Mouse (Mus musculus) heart, embryonic 12.5 days (tissue): Measurements from ENCODE around the gene Tfeb. TPM values are rescaled to one million over a fixed set of nuclear protein-coding genes. Genes with fewer than 3 reads are reported as not detected.

ENCODE experiments used
- ATAC-seq: fragments of 200-750 bp; cut with Nextera tagmentation; 2 replicates; pipeline ENCODE4 v1.8.0; 2017; ENCODE audit warnings: moderate TSS enrichment, moderate library complexity; ENCODE audit not compliant: insufficient number of reproducible peaks, low FRiP score
- H3K27ac ChIP-seq: fragments of 300-500 bp; sonication (generic); 2 replicates; pipeline ENCODE4 v1.5.1; 2016; ENCODE audit warnings: mild to moderate bottlenecking, moderate library complexity; ENCODE audit not compliant: poor library complexity, severe bottlenecking
- H3K27me3 ChIP-seq: fragments of 300-500 bp; sonication (generic); replicated peaks from 2 replicates; pipeline ENCODE4 v1.6.1; 2016; ENCODE audit warnings: mild to moderate bottlenecking, moderate library complexity
- H3K36me3 ChIP-seq: fragments of 300-500 bp; sonication (generic); 2 replicates; pipeline ENCODE4 v1.6.1; 2016; ENCODE audit warnings: mild to moderate bottlenecking, moderate library complexity
- H3K4me1 ChIP-seq: fragments of 300-500 bp; sonication (generic); replicated peaks from 2 replicates; pipeline ENCODE4 v1.6.1; 2016; ENCODE audit warnings: mild to moderate bottlenecking
- H3K4me2 ChIP-seq: fragments of 300-500 bp; sonication (generic); 2 replicates; pipeline ENCODE4 v1.6.1; 2016; ENCODE audit warnings: mild to moderate bottlenecking, moderate library complexity
- H3K4me3 ChIP-seq: fragments of 300-500 bp; sonication (generic); 2 replicates; pipeline ENCODE4 v1.5.1; 2016; ENCODE audit warnings: mild to moderate bottlenecking
- H3K9ac ChIP-seq: fragments of 300-500 bp; sonication (generic); 2 replicates; pipeline ENCODE4 v1.6.1; 2016; ENCODE audit warnings: mild to moderate bottlenecking, moderate library complexity
- H3K9me3 ChIP-seq: fragments of 300-500 bp; sonication (generic); replicated peaks from 2 replicates; pipeline ENCODE4 v1.6.1; 2016; ENCODE audit warnings: mild to moderate bottlenecking, moderate library complexity
- WGBS: fragments of 180-500 bp; shearing (Covaris S2); methylation state at CpG from one replicate; pipeline ENCODE4 v1.1.7; 2016; 5-methylcytosine and 5-hydroxymethylcytosine counted together
- polyA plus RNA-seq: library from polyadenylated mRNA; unstranded; fragments of >200 nt; fragmentation: Nextera tagmentation; extraction: Ambion mirVana; gene quantifications from 2 replicates; pipeline ENCODE4 v1.2.1, GENCODE M21; 2016

Gene Tfeb
- polyA plus RNA-seq, 1 experiment from 2014 or later, result 22.7 TPM

- ATAC-seq, result no peak
- H3K27ac ChIP-seq, result no peak overlapping the region
- peaks cover 28% of the 10 kb centered on the region for H3K36me3 ChIP-seq
- no peaks in the 10 kb centered on the region for H3K9me3 ChIP-seq
- peaks cover 40% of the 10 kb centered on the region for H3K27me3 ChIP-seq
- no peak overlapping the region for H3K9ac ChIP-seq
- peaks cover 25% of the 10 kb centered on the region for H3K4me1 ChIP-seq
- no peak overlapping the region for H3K4me2 ChIP-seq
- 86% methylated on average over 10 of the region's 10 CpGs for WGBS
- H3K4me3 ChIP-seq, result no peak overlapping the region
Measured at GRCm38 (mm10) chr17:47698156-47698555, 38.7 kb upstream of the Tfeb start.

DNA sequence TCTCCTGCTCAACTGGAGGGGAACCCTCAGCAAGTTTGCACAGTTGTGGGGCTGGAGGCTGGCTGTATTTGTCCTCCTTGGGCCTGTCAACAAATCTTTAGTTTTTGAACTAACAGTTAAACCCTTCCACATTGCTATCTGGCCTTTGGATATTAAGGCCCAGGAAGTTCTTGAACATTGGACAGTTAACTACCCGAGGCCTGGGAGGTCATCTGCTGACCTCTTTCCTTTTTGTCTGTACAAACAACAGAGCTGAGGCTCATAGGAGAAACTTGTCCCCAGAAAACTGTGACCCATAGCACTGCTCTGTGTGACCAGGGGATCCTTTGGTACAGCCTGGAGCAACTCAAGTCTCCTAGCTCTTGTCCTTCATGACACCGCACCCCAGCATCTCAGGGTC lies 37.8 kb upstream of the Tfeb start:
- Histone ChIP-seq H3K4me1 (peaks cover 27% of the 10 kb centered on the region), H3K27me3 (peaks cover 41% of the 10 kb centered on the region), H3K4me2 (no peak overlapping the region), H3K9ac (no peak overlapping the region), H3K4me3 (no peak overlapping the region), H3K27ac (no peak overlapping the region), H3K36me3 (peaks cover 35% of the 10 kb centered on the region), H3K9me3 (no peaks in the 10 kb centered on the region)
- no peak for ATAC-seq
- 69% methylated on average over 2 of the region's 2 CpGs for WGBS

DNA sequence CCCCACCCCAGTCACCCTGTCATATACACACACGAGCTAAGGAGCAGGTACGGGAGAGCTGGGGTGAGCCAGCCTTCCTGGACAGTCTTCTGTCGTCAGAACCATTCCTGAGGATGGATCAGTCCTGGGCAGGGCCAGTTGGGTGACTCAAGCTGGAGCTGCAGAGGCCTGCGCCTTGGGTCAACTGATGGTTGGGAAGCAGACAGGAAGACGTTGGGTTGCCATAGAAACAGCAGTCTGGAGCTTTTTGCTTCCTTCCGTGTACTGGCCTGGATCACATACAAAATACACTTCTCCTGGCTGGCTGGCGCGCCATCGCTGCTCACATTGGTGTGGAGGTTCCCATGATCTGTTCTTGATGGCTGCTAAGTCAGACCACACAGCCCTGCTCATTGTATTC lies 35.0 kb upstream of the Tfeb start:
- no peak for ATAC-seq

DNA sequence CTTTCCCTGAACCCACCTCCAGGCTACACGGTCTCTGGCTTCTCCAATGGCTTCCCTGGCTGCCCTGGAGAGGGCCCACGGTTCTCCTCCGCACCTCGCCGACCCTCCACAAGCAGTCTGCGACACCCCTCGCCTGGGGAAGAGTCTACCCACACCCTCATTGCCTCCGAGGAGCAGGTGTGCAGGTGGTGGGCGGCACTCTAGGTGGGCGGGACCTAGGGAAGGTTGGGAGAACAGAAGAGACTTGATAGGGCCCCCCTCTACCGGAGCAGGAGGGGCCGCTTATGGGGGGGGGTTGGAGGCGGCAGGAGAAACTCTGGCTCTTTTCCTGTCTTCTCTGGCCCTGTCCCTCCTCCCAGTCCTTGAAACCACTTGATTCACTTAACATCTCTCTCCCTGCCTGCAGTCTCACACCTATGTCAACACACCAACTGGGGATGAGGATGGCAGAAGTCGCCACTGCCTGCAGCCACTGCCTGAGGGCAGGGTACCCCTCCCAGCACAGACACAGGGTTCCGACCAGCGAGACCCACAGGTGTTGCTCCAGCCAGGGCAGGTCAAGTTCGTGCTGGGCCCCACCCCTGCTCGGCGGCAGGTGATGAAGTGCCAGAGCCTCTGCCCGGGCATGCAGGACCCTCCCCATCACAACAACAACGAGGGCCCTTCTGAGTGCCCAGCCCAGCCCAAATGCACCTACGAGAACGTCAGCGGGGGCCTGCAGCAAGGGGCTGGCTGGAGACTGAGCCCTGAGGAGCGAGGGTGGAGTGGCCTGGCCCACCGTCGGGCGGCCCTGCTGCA lies 34.1 kb upstream of the Tfeb start:
- Histone ChIP-seq H3K9ac (0 out of 2 replicates have a peak overlapping the region, but pooled peaks have one; percentile 5), H3K9me3 (no peaks in the 10 kb centered on the region), H3K4me2 (peak overlapping the region; percentile 35), H3K4me3 (no peak overlapping the region), H3K27ac (no peak overlapping the region), H3K4me1 (peaks cover 19% of the 10 kb centered on the region), H3K27me3 (peaks cover 52% of the 10 kb centered on the region), H3K36me3 (peaks cover 35% of the 10 kb centered on the region)
- ATAC-seq, result no peak; the same call in 1 of the 2 replicates
- 29% methylated on average over 28 of the region's 28 CpGs for WGBS

More for the DNA sequence above, 35.0 kb upstream of the Tfeb start:
- H3K9me3 ChIP-seq, result no peaks in the 10 kb centered on the region
- H3K4me1 ChIP-seq, result peaks cover 19% of the 10 kb centered on the region
- no peak overlapping the region for H3K4me2 ChIP-seq
- no peak overlapping the region for H3K9ac ChIP-seq
- H3K36me3 ChIP-seq, result peaks cover 35% of the 10 kb centered on the region
- no peak overlapping the region for H3K4me3 ChIP-seq
- 81% methylated on average over 9 of the region's 9 CpGs for WGBS
- peaks cover 52% of the 10 kb centered on the region for H3K27me3 ChIP-seq
- H3K27ac ChIP-seq, result no peak overlapping the region

- Histone ChIP-seq H3K9me3 (no peaks in the 10 kb centered on the region), H3K4me2 (peak overlapping the region; percentile 35), H3K4me1 (peaks cover 19% of the 10 kb centered on the region), H3K9ac (0 out of 2 replicates have a peak overlapping the region, but pooled peaks have one; percentile 5), H3K4me3 (no peak overlapping the region), H3K27me3 (peaks cover 52% of the 10 kb centered on the region), H3K36me3 (peaks cover 32% of the 10 kb centered on the region), H3K27ac (no peak overlapping the region)
- ATAC-seq, result no peak
- WGBS, result 27% methylated on average over 20 of the region's 20 CpGs
Measured at GRCm38 (mm10) chr17:47703556-47703955, 33.3 kb upstream of the Tfeb start.

GRCm38 (mm10) chr17:47704692-47705091 lies 32.1 kb upstream of the Tfeb start:
- ATAC-seq, result no peak
- Histone ChIP-seq H3K9ac (no peak overlapping the region), H3K4me3 (no peak overlapping the region), H3K27ac (no peak overlapping the region), H3K4me1 (peaks cover 19% of the 10 kb centered on the region), H3K36me3 (peaks cover 26% of the 10 kb centered on the region), H3K4me2 (no peak overlapping the region), H3K9me3 (no peaks in the 10 kb centered on the region), H3K27me3 (peaks cover 48% of the 10 kb centered on the region)
- WGBS, result 91% methylated on average over 4 of the region's 4 CpGs

DNA sequence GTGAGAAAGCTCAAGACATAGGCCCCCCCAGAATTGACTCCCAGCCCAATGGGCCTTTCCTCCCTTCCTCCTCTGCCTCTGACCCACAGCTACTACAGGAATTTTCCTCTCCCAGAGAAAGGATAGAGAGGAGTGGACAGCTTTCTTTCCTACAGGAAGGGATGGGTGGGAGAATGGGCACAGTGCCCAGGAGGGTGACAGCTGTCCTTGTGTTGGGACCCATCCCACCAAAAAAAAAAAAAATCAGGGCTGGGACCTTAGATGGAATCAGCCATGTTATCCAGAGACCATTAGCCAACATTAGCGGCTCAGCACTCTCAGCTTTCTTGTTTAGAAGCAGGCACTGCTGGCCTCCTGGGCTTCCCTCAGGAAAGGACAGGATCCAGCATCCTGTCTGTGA lies 30.6 kb upstream of the Tfeb start:
- H3K9ac ChIP-seq, result no peak overlapping the region
- no peaks in the 10 kb centered on the region for H3K9me3 ChIP-seq
- no peak overlapping the region for H3K4me2 ChIP-seq
- H3K4me3 ChIP-seq, result no peak overlapping the region
- peaks cover 19% of the 10 kb centered on the region for H3K36me3 ChIP-seq
- peaks cover 19% of the 10 kb centered on the region for H3K4me1 ChIP-seq
- peaks cover 38% of the 10 kb centered on the region for H3K27me3 ChIP-seq
- WGBS, result 38% methylated on average over 1 of the region's 1 CpGs
- H3K27ac ChIP-seq, result 0 out of 2 replicates have a peak overlapping the region, but pooled peaks have one; percentile 8
- ATAC-seq, result 0 out of 2 replicates have a peak, but pooled peaks have one; percentile 12

GRCm38 (mm10) chr17:47707961-47708360 lies 28.9 kb upstream of the Tfeb start:
- Histone ChIP-seq H3K4me1 (peaks cover 21% of the 10 kb centered on the region), H3K9ac (no peak overlapping the region), H3K27me3 (peaks cover 20% of the 10 kb centered on the region), H3K36me3 (peaks cover 9% of the 10 kb centered on the region), H3K4me3 (no peak overlapping the region), H3K27ac (no peak overlapping the region), H3K9me3 (no peaks in the 10 kb centered on the region), H3K4me2 (no peak overlapping the region)
- WGBS, result 73% methylated on average over 3 of the region's 3 CpGs
- no peak for ATAC-seq

DNA sequence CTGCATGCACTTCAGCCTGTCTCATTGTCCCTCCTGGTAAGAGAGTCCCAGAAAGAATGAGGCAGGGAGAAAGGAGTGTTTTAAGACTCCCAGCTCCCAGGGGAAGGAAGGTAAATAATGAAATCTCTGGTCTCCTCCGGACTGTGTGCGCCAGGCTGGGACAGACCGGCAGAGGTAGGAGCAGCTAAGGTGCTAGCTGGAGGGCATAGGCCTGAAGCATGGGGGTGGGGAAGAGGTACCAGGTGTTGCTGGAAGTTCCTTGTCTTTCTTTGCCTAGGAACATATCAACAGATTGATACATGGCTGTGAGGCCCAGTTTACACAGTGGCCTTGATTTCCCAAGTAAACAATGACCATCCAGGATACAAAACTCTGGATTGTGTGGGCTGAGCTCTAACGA lies 27.9 kb upstream of the Tfeb start:
- Histone ChIP-seq H3K4me3 (no peak overlapping the region), H3K9ac (no peak overlapping the region), H3K27ac (no peak overlapping the region), H3K4me1 (peaks cover 13% of the 10 kb centered on the region), H3K27me3 (peaks cover 11% of the 10 kb centered on the region; the same call in 1 of the 2 replicates), H3K4me2 (no peak overlapping the region), H3K9me3 (no peaks in the 10 kb centered on the region), H3K36me3 (no peaks in the 10 kb centered on the region)
- 74% methylated on average over 4 of the region's 4 CpGs for WGBS
- ATAC-seq, result no peak

GRCm38 (mm10) chr17:47710036-47710435 lies 26.8 kb upstream of the Tfeb start:
- no peak overlapping the region for H3K9ac ChIP-seq
- H3K4me1 ChIP-seq, result peaks cover 13% of the 10 kb centered on the region
- H3K36me3 ChIP-seq, result no peaks in the 10 kb centered on the region
- H3K9me3 ChIP-seq, result no peaks in the 10 kb centered on the region
- peaks cover 2% of the 10 kb centered on the region; the same call in 1 of the 2 replicates for H3K27me3 ChIP-seq
- ATAC-seq, result no peak
- WGBS, result 53% methylated on average over 3 of the region's 3 CpGs
- no peak overlapping the region for H3K4me2 ChIP-seq
- no peak overlapping the region for H3K4me3 ChIP-seq
- H3K27ac ChIP-seq, result no peak overlapping the region

GRCm38 (mm10) chr17:47711883-47712282 lies 24.9 kb upstream of the Tfeb start:
- Histone ChIP-seq H3K9me3 (no peaks in the 10 kb centered on the region), H3K4me2 (no peak overlapping the region), H3K27me3 (no peaks in the 10 kb centered on the region), H3K27ac (no peak overlapping the region), H3K4me3 (no peak overlapping the region), H3K9ac (no peak overlapping the region), H3K4me1 (peaks cover 21% of the 10 kb centered on the region), H3K36me3 (no peaks in the 10 kb centered on the region)
- no peak for ATAC-seq
- WGBS, result 16% methylated on average over 6 of the region's 6 CpGs
